Mouse (Mus musculus): ENCODE measurements at regions not wholly inside any gene's neighbourhood (a gene's known extent, or its start where the extent isn't known, plus 50 kb on each side); places are given as distances from the start of the nearest gene placed in this dataset.

DNA sequence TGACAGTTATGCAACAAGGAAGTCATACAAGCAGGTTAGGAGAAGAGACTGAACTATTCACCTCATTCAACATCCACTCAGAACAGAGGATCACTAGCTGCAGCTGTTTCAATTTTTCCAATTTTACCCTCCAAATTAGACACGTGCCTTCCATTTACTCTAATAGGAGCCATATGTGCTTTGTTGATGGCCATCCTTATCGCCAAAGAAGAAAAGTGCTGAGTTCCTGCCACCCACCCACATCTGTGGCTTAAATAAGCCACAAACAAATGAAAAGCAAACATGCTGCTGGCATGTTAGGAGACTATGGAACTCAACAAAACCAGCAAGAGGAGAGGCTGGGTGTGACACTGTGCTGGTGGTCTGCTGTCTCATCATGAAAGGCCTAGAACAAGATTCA, 1786.1 kb downstream of the 9330182O14Rik start:
- H3K4me3 ChIP-seq (ENCODE audit: extremely low read depth, insufficient read depth, insufficient read length): no peak overlapping the region
- WGBS: 72% methylated on average over 2 of the region's 2 CpGs
- no peaks in the 10 kb centered on the region for H3K4me1 ChIP-seq (ENCODE audit: control insufficient read depth, insufficient read depth, insufficient read length)
- no peak overlapping the region for H3K27ac ChIP-seq (ENCODE audit: insufficient read depth, low read length)
- DNase-seq (ENCODE audit: low read depth in 1 of 2, low spot score in 2 of 2): no peak
- H3K27me3 ChIP-seq (ENCODE audit: control insufficient read depth, insufficient read depth, low read length): no peaks in the 10 kb centered on the region
- TF ChIP-seq POLR2A (IDR thresholded peaks at IDR 0.05; ENCODE audit: low read depth, low read length) (no peak), CTCF (IDR thresholded peaks at IDR 0.05; ENCODE audit: extremely low read depth, insufficient read depth, insufficient read length, insufficient replicate concordance) (no peak)
- no peaks in the 10 kb centered on the region for H3K36me3 ChIP-seq (ENCODE audit: control insufficient read depth, insufficient read depth, low read length)

DNA sequence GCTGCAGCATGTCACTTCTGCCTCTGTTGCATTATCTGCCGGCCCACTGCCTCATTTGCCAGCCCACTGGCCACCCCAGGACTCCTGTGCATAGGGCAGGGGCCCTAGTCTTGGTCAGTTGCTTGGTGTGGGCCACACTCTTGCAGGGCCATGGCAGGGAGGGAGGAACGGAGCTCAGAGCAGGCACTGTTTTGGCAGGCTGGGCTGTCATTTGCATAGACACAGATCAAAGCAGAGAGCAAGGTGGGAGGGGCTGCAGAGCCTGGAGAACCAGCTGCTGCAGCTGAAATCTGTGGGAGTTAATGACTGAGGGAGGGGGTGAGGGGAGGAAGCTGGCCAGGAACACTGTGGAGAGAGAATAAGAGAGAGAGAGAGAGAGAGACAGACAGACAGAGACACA, 1802.5 kb downstream of the 9330182O14Rik start:
- Histone ChIP-seq H3K36me3 (ENCODE audit: control insufficient read depth, insufficient read depth, low read length) (no peaks in the 10 kb centered on the region), H3K4me1 (ENCODE audit: control insufficient read depth, insufficient read depth, insufficient read length) (no peaks in the 10 kb centered on the region), H3K27me3 (ENCODE audit: control insufficient read depth, insufficient read depth, low read length) (no peaks in the 10 kb centered on the region), H3K27ac (ENCODE audit: insufficient read depth, low read length) (no peak overlapping the region), H3K4me3 (ENCODE audit: extremely low read depth, insufficient read depth, insufficient read length) (no peak overlapping the region)
- no peak for DNase-seq (ENCODE audit: low read depth in 1 of 2, low spot score in 2 of 2)
- no peak for TF ChIP-seq POLR2A (IDR thresholded peaks at IDR 0.05; ENCODE audit: low read depth, low read length)
- TF ChIP-seq CTCF (IDR thresholded peaks at IDR 0.05; ENCODE audit: extremely low read depth, insufficient read depth, insufficient read length, insufficient replicate concordance): no peak
- WGBS: 76% methylated on average over 2 of the region's 2 CpGs

DNA sequence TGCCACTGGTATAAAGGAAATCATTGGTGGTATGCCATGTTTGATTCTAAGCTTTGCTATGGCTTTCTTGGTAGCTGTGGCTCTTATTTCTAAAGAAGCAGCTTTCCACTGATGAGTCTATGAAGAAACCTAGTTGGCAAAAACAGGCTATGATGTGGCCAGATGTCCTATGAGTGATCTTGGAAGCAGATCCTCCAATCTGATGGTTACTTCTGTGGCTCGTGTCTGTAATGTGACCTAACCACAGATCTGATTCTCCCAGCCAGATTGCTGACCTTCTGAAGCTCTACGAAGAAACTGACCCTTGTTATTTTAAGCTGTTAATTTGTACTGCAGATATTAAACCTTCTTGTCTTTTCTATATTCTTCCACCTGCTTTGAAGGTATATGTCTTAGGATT, 1811.1 kb downstream of the 9330182O14Rik start:
- Histone ChIP-seq H3K4me1 (ENCODE audit: control insufficient read depth, insufficient read depth, insufficient read length) (no peaks in the 10 kb centered on the region), H3K27ac (ENCODE audit: insufficient read depth, low read length) (no peak overlapping the region), H3K4me3 (ENCODE audit: extremely low read depth, insufficient read depth, insufficient read length) (no peak overlapping the region), H3K27me3 (ENCODE audit: control insufficient read depth, insufficient read depth, low read length) (no peaks in the 10 kb centered on the region), H3K36me3 (ENCODE audit: control insufficient read depth, insufficient read depth, low read length) (no peaks in the 10 kb centered on the region)
- DNase-seq (ENCODE audit: low read depth in 1 of 2, low spot score in 2 of 2): no peak
- no peak for TF ChIP-seq CTCF (IDR thresholded peaks at IDR 0.05; ENCODE audit: extremely low read depth, insufficient read depth, insufficient read length, insufficient replicate concordance)
- TF ChIP-seq POLR2A (IDR thresholded peaks at IDR 0.05; ENCODE audit: low read depth, low read length): no peak
- WGBS: 80% methylated on average over 2 of the region's 2 CpGs

DNA sequence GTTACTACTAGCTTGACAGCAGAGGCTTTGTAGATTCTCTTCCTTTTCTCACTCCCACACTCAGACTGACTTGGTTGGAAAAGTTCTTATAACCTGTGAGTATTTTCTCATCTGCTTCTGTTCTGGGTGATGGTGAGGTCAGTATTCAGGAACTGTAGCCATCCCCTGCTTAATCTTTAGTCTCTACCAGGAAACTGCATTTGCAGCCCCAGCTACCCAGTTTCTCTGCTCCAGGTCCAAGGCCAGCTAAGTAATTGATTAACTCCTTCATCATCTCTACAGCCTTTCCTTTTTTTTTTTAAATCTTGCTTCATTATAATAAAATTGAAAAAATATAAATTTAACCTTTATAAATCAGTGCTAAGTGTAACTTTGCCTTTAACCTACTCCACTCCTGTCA, 1813.7 kb downstream of the 9330182O14Rik start:
- DNase-seq (ENCODE audit: low read depth in 1 of 2, low spot score in 2 of 2): no peak
- H3K4me1 ChIP-seq (ENCODE audit: control insufficient read depth, insufficient read depth, insufficient read length): no peaks in the 10 kb centered on the region
- TF ChIP-seq POLR2A (IDR thresholded peaks at IDR 0.05; ENCODE audit: low read depth, low read length): no peak
- no peak for TF ChIP-seq CTCF (IDR thresholded peaks at IDR 0.05; ENCODE audit: extremely low read depth, insufficient read depth, insufficient read length, insufficient replicate concordance)
- H3K27me3 ChIP-seq (ENCODE audit: control insufficient read depth, insufficient read depth, low read length): no peaks in the 10 kb centered on the region
- H3K4me3 ChIP-seq (ENCODE audit: extremely low read depth, insufficient read depth, insufficient read length): no peak overlapping the region
- no peaks in the 10 kb centered on the region for H3K36me3 ChIP-seq (ENCODE audit: control insufficient read depth, insufficient read depth, low read length)
- H3K27ac ChIP-seq (ENCODE audit: insufficient read depth, low read length): no peak overlapping the region

DNA sequence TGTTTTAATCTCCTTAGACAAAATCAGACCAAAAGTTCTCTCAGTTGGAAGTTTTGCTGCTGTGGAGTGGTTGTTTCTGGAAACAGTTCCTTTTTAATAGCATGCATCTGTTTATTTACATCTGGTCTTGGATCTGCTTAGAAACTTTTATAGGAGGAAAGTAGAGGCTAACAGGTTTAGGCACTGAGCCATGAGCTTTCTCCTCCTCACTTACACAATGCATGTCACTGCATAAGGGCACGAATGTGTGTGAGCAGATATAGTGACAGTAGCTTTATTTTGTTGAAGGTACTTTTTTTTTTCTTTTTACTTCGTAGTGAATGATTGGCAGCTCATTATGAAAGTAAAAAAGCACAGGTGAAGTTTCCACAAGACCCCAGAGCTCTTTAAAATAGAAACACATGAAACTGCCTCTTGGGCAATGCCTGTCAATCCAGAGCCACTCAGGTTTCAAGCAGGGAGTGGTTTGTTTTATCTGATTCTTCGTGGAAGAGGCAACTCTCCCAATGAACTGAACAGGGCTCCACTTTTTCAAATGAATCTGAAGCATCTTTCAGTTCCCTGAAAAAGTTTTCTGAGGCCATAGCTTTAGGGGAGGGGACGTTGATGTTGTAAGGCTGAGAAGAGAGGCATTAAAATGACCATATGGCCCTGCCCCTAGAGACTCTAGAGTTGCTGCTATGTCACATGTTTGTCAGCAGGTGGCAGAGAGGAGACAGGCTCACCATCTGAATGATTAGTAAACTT, 1814.4 kb downstream of the 9330182O14Rik start:
- 51% methylated on average over 4 of the region's 4 CpGs for WGBS
- Histone ChIP-seq H3K36me3 (ENCODE audit: control insufficient read depth, insufficient read depth, low read length) (no peaks in the 10 kb centered on the region), H3K4me1 (ENCODE audit: control insufficient read depth, insufficient read depth, insufficient read length) (no peaks in the 10 kb centered on the region), H3K27ac (ENCODE audit: insufficient read depth, low read length) (no peak overlapping the region), H3K4me3 (ENCODE audit: extremely low read depth, insufficient read depth, insufficient read length) (no peak overlapping the region), H3K27me3 (ENCODE audit: control insufficient read depth, insufficient read depth, low read length) (no peaks in the 10 kb centered on the region)
- no peak for TF ChIP-seq POLR2A (IDR thresholded peaks at IDR 0.05; ENCODE audit: low read depth, low read length)
- TF ChIP-seq CTCF (IDR thresholded peaks at IDR 0.05; ENCODE audit: extremely low read depth, insufficient read depth, insufficient read length, insufficient replicate concordance): no peak
- DNase-seq (ENCODE audit: low read depth in 1 of 2, low spot score in 2 of 2): no peak

DNA sequence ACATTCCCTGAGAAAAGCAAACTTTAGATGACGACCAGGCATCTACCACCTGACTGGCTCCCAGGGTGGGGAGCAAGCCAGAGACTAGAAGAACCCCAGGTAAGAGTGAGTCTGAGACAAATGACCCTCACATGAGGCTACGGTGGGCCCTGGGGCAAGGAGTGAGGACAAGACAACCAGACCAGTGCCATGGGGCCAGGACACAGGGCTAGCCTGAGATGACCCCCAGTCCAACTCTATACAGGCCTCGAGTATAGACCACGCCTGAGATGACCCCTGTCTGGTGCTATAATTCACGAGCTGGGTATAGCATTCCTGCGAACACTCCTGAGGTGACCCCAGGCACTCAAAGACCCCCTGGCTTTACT, 1814.9 kb downstream of the 9330182O14Rik start:
- 66% methylated on average over 6 of the region's 6 CpGs for WGBS
- no peaks in the 10 kb centered on the region for H3K27me3 ChIP-seq (ENCODE audit: control insufficient read depth, insufficient read depth, low read length)
- no peak overlapping the region for H3K4me3 ChIP-seq (ENCODE audit: extremely low read depth, insufficient read depth, insufficient read length)
- no peaks in the 10 kb centered on the region for H3K4me1 ChIP-seq (ENCODE audit: control insufficient read depth, insufficient read depth, insufficient read length)
- no peak for DNase-seq (ENCODE audit: low read depth in 1 of 2, low spot score in 2 of 2)
- TF ChIP-seq POLR2A (IDR thresholded peaks at IDR 0.05; ENCODE audit: low read depth, low read length) (no peak), CTCF (IDR thresholded peaks at IDR 0.05; ENCODE audit: extremely low read depth, insufficient read depth, insufficient read length, insufficient replicate concordance) (no peak)
- H3K36me3 ChIP-seq (ENCODE audit: control insufficient read depth, insufficient read depth, low read length): no peaks in the 10 kb centered on the region
- H3K27ac ChIP-seq (ENCODE audit: insufficient read depth, low read length): no peak overlapping the region

DNA sequence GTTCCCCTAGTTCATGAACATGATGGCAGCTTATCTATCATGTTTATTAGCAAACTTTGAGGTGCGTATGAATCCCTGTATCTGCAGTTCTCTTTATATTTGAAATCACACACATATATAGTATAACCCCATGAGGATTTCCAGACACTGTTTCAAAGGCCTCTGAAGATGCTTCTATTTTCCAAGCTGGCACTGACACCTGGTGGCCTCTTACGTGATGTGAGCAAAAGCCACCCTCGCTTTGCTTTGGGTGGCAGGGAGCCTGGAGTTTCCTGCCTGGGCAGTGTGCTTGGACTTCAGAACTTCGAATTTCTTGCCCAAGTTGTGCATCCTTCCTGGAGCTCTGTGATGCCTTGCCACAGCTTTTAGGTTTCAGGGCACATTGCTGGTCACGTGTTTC, 1817.1 kb downstream of the 9330182O14Rik start:
- WGBS: 66% methylated on average over 5 of the region's 5 CpGs
- no peak for TF ChIP-seq CTCF (IDR thresholded peaks at IDR 0.05; ENCODE audit: extremely low read depth, insufficient read depth, insufficient read length, insufficient replicate concordance)
- no peak for TF ChIP-seq POLR2A (IDR thresholded peaks at IDR 0.05; ENCODE audit: low read depth, low read length)
- H3K27ac ChIP-seq (ENCODE audit: insufficient read depth, low read length): no peak overlapping the region
- H3K4me3 ChIP-seq (ENCODE audit: extremely low read depth, insufficient read depth, insufficient read length): no peak overlapping the region
- no peak for DNase-seq (ENCODE audit: low read depth in 1 of 2, low spot score in 2 of 2)
- no peaks in the 10 kb centered on the region for H3K4me1 ChIP-seq (ENCODE audit: control insufficient read depth, insufficient read depth, insufficient read length)
- H3K27me3 ChIP-seq (ENCODE audit: control insufficient read depth, insufficient read depth, low read length): no peaks in the 10 kb centered on the region
- no peaks in the 10 kb centered on the region for H3K36me3 ChIP-seq (ENCODE audit: control insufficient read depth, insufficient read depth, low read length)
